25 mouse cellular contexts compared by ENCODE assay signal in the genomic region with DNA sequence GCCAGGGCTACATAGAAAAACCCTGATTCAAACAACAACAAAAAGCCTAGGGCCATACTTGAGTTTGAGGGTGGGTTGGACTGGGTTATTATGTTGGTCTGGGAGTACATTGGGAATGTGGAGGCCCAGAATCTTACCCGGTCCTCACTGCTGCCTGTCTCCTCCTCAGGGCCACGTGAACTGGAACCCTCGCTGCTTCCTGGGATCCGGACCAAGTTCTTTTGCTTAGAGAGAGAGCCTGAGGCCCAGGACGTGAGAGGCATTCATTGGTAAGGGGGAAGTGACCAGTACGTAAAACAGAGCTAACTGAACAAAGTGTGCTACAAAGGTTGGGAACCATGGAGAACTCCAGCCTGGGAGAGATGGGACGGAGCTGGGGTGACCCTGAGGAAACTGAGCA. TPM values are rescaled to one million over a fixed set of nuclear protein-coding genes. Genes with fewer than 3 reads are reported as not detected.
"Had no signal": no experiment of that assay in that cellular context is flagged by ENCODE, and none has a peak within 500 bp of the region (broad histone marks: within the 10 kb centered on the region; RNA-seq: fewer than 3 reads in every experiment).

No protein-coding gene starts in this region.

- H3K36me3 ChIP-seq: lung, embryonic 15.5 days; midbrain, embryonic 13.5 days; midbrain, embryonic 15.5 days; neural tube, embryonic 12.5 days; stomach, embryonic 15.5 days had no signal

- H3K4me3 ChIP-seq: lung, embryonic 15.5 days; megakaryocyte, embryonic 14.5 days; midbrain, embryonic 13.5 days; midbrain, embryonic 15.5 days; neural tube, embryonic 12.5 days; stomach, embryonic 15.5 days had no signal

- H3K9ac ChIP-seq: liver, postnatal 0 days; lung, embryonic 15.5 days; midbrain, embryonic 13.5 days; midbrain, embryonic 15.5 days; neural tube, embryonic 12.5 days; stomach, embryonic 15.5 days had no signal

- H3K4me2 ChIP-seq: lung, embryonic 15.5 days; midbrain, embryonic 11.5 days; midbrain, embryonic 13.5 days; midbrain, embryonic 15.5 days; neural tube, embryonic 12.5 days; stomach, embryonic 15.5 days had no signal

- H3K9me3 ChIP-seq: lung, embryonic 15.5 days; midbrain, embryonic 13.5 days; midbrain, embryonic 15.5 days; neural tube, embryonic 12.5 days; stomach, embryonic 15.5 days had no signal

- DNase-seq: liver, postnatal 0 days; lung, adult 2 months; lung, postnatal 14 days; lung, postnatal 36 days; right cerebral cortex, postnatal 25 days; thymus, adult 2 months; thymus, postnatal 25 days; thymus, postnatal 4 days had no signal

- ATAC-seq: liver, postnatal 0 days; lung, postnatal 0 days; midbrain, embryonic 13.5 days; midbrain, embryonic 15.5 days had no signal

- H3K27ac ChIP-seq: lung, embryonic 15.5 days; macrophage; midbrain, embryonic 13.5 days; midbrain, embryonic 15.5 days; neural tube, embryonic 12.5 days; stomach, embryonic 15.5 days; stomach, postnatal 0 days had no signal

RNA-seq across cellular contexts. Expression of a gene that starts 4.9 kb away (rescaled TPM):
- total RNA-seq: megakaryocyte progenitor cell, adult 5-6 weeks; monocyte, adult 5-6 weeks; neutrophil, adult 5-6 weeks had no signal

RNA-seq across cellular contexts. Expression of a gene that starts 7.2 kb away (rescaled TPM):
- total RNA-seq: megakaryocyte progenitor cell, adult 5-6 weeks; monocyte, adult 5-6 weeks; neutrophil, adult 5-6 weeks had no signal
- polyA plus RNA-seq: lung, adult 2 months; lung, embryonic 15.5 days; lung, postnatal 0 days; macrophage; urinary bladder, adult 2 months had no signal

RNA-seq across cellular contexts. Expression of a gene that starts 7.9 kb away (rescaled TPM):
- total RNA-seq: monocyte, adult 5-6 weeks; neutrophil, adult 5-6 weeks had no signal
- polyA plus RNA-seq: lung, adult 2 months; lung, embryonic 15.5 days; macrophage; midbrain, embryonic 11.5 days; neural tube, embryonic 14.5 days; urinary bladder, adult 2 months had no signal

RNA-seq across cellular contexts. Expression of a gene that starts 30.6 kb away (rescaled TPM):
- total RNA-seq: midbrain, postnatal 0 days had no signal
- polyA plus RNA-seq: midbrain, embryonic 13.5 days; neural tube, embryonic 14.5 days; testis, adult 2 months had no signal
